Mouse (Mus musculus) heart, adult 2 months (tissue): Measurements from ENCODE around the gene Frmpd2.

ENCODE experiments used
- CTCF ChIP-seq: fragments of 200-600 bp; IDR thresholded peaks from 2 replicates; pipeline ENCODE4 v1.8.1; 2022; ENCODE audit warnings: antibody characterized with exemption, mild to moderate bottlenecking, moderate library complexity
- EP300 ChIP-seq: fragments of 200-500 bp; IDR thresholded peaks from 2 replicates; pipeline ENCODE4 v1.6.1; 2011; ENCODE audit warnings: low read depth, low read length, control low read depth; ENCODE audit not compliant: insufficient read depth
- POLR2A ChIP-seq: fragments of 200-500 bp; IDR thresholded peaks from 2 replicates; pipeline ENCODE4 v1.6.1; 2011; ENCODE audit warnings: mild to moderate bottlenecking, low read depth, low read length, control low read depth; ENCODE audit not compliant: insufficient read depth

DNA sequence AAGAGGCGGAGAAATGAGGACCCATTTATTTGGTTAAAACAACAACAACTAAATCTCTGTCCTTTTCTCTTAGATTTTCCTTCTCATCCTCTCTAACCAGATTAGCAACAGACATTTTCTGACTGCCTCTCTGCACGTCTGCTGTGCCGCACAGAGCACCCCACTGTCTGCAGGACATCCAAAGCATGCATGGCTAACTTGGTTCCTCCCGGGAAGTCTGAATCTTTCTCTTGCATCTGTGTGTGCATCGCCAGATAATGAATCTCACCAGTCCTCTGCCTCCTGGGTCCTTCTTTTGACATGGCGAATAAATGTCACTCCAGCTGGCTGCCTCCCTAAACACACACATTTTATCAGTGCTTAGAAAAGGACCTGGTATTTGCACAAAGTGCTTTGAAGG, 99.2 kb downstream of the Frmpd2 start:
- TF ChIP-seq EP300 (no peak), CTCF (no peak), POLR2A (no peak)
